Mouse (Mus musculus) liver, embryonic 14.5 days (tissue): ENCODE data around the gene Itga6.
"Not testable (repeated sequence)": the region's sequence is repeated elsewhere in the genome, so short reads cannot be mapped to it uniquely, and the experiment has no call there.

Experiments used
- CTCF ChIP-seq: IDR thresholded peaks from 2 replicates; pipeline ENCODE4 v1.5.1; 2016; ENCODE audit warnings: antibody characterized with exemption, low read depth, control low read depth
- EP300 ChIP-seq: IDR thresholded peaks from 2 replicates; pipeline ENCODE4 v1.6.1; 2016; ENCODE audit warnings: antibody characterized with exemption, low read depth

GRCm38 (mm10) chr2:71852161-71852560 is 106.7 kb downstream of the Itga6 start:
- TF ChIP-seq CTCF, result peak; percentile 67
- not testable (repeated sequence) for TF ChIP-seq EP300
